Mouse (Mus musculus): ENCODE data around the gene Gdpd3.

Gdpd3 gene

DNA sequence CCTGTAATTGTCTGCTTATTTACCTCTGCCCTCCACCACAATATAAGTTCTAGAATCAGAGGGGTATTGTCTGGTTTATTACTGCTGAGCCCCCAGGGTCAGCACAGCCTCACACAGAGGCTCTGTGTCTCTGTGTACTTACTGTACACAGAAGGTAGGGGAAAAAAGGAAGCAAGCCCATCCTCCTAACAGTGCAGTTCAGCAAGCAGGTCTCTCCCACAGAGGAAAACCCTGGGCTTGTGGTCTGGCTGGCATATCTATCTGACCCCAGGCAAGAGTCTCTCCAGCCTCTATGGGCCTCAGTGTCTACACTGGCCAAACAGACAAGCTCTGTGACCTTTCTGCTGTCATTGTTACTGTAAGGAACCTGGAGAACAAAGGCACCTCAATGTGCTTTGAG, 37.6 kb downstream of the Gdpd3 start:
- DNase-seq (ENCODE audit: low spot score in 2 of 2), result no peak

DNA sequence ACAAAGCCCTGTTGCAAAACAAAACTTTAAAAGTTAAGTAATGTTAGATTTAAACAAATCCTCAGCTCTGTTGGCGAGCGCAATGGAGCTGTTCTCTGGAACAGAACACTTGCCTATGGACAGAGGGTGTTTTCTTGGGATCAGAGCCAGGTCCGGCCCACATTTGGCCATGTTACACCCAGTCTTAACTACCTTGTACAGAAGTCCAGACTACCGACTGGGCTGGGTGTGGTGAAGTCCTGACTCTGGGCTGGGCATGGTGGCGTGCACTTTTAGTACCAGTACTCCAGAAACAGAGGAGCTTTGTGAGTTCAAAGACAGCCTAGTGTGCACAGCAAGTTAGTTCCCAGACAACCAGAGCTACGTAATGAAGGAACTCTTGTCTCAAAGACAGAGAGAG, 40.8 kb downstream of the Gdpd3 start:
- no peak for DNase-seq (ENCODE audit: low spot score in 2 of 2)

DNA sequence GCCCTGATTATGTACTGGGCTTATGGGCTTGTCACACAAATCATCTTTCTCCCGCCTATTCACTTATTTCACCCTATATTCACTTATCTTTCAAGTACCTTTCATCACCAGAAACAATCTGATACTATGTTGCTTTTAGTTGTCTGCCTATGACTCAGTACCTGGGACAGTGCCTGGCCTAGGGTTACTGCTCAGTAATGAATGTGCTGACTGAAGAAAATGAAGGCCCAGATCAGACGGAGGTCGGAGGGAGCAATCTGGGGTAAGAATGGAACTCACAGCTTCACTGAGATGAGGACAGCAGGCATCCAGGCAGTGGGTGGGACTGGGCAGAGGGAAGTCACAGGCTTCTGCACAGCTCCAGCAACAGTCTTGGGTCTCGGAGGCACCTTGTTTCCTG, 41.3 kb downstream of the Gdpd3 start:
- no peak for DNase-seq (ENCODE audit: low spot score in 2 of 2)

DNA sequence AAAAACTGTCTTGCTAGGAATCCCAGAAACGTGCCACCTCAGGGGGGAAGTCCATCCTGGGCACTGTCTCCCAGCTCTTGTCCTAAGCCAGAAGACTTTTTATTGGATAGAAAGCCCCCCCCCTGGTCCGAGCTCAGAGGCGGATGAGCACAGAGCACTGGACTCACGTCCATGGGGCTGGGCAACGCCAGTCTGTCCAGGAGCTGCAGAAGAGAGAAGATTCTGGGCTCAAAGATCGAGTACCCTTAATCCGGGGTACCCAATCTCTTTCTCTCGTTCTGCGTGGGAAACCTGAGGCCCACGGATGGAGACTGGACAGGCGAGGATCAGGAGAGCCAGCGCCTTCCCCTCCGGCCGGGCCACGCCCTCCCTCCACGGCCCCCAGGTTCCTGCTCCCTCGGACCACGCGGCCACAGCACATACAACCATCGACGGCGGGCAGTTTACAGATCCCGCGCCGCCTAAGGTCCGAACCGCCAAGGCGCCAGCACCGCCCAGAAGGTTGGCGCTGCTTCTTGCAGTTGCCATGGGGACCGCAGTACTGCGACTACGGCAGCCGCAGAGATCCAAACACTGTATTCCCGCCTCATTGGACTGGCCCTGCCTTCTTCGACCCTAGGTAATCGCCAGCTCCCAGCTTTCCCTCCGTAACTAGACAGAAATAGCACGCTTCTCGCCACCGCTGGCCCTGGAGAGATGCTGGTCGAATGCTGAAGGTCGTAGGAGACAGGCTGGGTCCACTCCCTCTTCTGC, 42.7 kb downstream of the Gdpd3 start:
- peak; percentile 72 to 86 for DNase-seq (ENCODE audit: low spot score in 2 of 2)

DNA sequence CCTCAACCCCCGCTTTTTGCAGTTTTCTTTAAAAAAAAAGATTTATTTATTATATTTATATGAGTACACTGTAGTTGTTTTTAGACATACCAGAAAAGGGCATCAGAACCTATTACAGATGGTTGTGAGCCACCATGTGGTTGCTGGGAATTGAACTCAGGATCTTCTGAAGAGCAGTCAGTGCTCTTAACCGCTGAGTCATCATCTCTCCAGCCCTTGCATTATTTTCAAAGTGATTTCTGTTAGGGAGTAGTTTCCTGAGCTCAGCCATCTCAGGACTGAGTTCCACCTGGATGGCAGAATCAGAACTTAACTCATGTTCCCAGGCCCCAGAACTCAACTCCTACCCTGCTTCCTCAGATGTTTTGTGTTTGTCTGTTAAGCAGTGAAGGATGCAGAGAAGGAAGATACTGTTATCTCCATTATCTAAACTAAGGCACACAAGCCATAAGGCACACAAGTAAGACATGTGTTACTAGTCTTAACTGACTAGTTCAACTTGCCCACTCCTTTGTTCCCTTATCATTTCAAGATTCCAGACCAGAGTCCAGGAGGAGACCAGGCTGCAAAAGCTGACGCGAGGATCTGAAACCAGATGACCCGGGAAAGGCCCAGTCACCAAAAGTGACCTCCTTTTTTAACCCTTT, 43.7 kb downstream of the Gdpd3 start:
- no peak for DNase-seq (ENCODE audit: low spot score in 2 of 2)

DNA sequence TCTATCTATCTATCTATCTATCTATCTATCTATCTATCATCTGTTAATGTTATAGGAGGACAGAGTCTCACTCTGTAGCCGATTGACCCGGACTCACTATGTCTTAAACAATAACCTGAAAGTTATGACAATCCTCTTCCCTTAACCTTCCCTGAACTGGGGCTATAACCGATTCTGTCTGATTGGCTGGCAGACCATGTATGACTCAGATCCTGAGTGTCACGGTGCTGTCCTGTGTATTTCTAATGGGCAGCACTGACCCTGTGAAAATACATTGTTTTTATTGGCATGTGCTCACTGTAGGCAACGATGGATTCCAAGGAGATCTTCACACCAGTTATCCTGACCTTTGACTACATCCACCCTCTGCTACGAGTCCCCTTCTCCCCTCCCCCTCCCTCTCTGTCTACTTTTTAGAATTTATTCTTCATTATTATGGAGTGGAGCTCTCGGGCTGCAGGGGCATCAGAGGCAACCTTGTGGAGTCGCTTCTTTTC, 49.6 kb downstream of the Gdpd3 start:
- no peak for DNase-seq (ENCODE audit: low spot score in 2 of 2)

DNA sequence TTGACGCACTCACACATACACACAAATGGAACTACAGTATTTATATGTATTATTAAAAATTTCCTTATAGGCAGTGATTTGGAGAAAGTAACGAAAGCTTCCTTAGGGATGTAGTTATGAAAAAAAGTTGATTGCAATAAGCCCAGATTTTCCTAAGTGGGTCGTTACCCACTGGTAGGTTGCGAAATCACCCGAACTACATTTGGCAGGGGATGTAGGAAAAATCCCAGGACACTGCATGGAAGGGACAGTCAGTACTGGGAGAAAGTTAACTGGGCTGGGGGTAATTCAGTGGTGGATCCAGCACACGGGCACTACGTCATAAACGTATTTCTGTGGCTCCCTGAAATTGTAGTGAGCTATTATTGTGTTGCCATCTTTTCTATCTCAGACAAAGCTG, 50.4 kb downstream of the Gdpd3 start:
- no peak for DNase-seq (ENCODE audit: low spot score in 2 of 2)

DNA sequence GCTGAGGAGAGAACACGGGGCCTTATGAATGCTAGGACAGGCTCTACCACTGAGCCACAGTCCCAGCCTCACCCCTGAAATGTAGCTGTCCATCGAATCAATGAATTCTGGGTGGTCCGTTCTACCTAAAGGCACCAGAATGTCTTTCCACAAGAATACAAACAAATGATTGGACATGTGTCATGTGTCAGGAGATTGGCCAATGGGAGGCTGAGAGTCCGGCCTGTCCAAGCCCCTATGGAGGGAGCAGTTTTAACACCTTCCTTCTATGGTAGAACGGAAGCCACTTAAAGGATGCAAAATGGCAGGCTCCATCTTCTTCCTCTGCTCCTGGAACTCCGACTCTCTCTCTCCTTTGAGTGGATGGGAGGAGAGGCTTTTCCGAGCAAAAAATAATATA, 51.5 kb downstream of the Gdpd3 start:
- no peak for DNase-seq (ENCODE audit: low spot score in 2 of 2)

DNA sequence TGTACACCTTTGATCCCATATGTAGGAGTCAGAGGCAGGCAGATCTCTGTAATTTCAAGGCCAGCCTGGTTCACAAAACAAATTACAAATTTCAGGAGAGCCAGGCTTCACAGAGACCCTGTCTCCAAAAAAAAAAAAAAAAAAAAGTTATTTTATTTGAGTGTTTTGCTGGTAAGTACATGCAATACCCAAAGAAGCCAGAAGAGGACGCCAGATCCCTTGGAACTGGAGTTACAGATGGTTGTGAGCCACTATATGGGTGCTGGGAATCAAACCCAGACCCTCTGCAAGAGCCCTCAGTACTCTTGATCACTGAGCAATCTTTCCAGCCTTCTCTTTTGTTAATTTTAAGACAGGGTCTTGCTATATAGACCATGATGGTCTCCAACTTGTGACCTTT, 52.7 kb downstream of the Gdpd3 start:
- no peak for DNase-seq (ENCODE audit: low spot score in 2 of 2)

DNA sequence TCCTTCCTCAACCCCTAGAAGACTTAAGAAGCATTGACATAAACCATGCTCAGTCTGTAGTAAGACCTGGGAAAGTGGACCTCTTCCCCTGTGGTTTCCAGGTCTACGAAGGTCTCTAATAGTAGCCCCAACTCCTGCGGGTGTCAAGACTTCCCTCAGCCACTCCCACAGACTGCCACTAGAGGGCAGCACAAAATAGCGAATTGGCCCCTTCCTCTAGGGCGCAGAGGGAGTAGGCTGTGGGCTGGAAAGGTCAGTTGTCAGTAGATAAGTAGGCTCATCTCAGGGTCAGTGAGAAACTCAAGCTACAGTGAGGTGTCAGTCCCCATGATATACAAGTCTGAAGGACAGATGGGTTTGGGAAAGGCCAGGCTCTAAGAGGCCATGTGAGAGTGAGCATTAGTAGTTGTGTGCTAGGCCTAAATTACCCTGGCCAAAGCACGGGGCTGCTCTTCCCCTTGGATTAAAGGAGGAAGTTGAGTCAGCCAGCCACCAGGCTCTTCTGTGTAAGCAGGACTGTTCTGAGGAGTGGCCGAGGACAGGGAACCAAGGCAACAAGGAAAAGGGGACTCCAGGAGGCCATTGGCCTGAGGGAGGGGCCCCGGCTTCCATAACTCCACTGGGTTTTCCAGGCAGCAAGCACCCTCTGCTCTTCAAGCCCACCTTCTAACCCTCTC, 55.8 kb downstream of the Gdpd3 start:
- peak in 1 of 2 experiments; percentile 72 for DNase-seq (ENCODE audit: low spot score in 2 of 2)

DNA sequence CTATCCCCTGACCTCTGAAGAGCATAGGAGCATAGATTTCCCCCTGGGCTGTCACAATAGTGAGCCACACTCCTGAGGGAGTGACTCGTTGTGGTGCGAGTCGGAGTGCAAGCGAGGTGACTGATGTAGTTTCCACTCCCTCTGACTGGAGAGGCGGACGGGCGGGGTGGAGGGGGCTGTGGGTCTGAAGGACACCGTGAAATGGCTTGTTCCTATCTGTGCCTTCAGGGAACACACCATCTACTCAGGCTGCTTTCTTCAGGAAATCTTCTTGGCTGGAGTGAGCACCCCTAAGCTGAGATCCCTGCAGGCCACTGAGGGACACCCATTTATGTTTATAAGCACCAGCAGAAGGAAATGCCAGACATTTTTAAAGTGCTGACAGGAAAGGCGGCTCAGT, 56.6 kb downstream of the Gdpd3 start:
- DNase-seq (ENCODE audit: low spot score in 2 of 2), result no peak

DNA sequence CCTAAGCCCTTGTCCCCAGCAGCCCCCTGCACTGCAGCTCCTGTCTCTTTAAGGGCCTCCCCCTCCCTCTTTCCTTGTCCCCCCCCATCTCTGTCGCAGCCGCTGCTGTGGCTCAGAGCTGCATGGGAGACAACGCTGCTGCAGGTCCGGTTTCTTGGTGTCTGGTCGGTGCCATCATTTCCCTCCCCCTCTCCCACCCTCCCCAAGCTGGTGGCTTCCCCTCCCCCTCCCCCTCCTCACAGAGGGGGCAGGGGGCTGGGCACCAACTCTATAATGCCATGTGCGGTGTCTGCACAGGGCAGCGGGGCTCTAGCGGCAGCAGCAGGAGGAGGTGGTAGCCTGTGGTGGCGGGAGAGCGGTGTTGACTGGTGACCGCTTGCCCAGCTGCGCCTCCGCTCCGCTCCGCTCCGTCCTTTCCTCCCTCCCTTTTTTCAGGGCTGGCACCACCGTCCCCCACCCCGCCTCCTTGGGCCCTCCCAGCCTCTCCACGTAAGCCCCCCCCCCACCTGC, 57.1 kb downstream of the Gdpd3 start:
- DNase-seq (ENCODE audit: low spot score in 2 of 2), result peak in 1 of 2 experiments; percentile 34

DNA sequence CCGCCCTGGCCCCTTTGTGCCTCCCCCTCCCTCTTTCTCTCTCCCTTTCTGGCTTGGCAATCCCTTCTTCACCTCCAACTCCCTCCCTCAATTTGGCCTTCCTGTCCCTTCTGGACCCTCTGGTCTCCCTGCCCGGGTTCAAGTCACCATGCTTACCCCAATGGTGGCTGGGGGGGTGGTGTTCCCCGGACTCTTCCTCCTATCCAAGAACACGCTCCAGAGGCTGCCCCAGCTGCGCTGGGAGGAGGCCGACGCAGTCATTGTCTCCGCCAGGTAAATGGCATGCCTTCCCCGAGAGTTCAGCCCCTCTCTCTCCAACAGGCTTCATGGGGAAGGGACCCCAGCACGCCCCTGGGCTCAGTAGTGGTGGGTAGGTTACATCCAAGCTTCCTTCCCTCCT, 57.8 kb downstream of the Gdpd3 start:
- no peak for DNase-seq (ENCODE audit: low spot score in 2 of 2)
